Mouse (Mus musculus): ENCODE measurements around the gene Gm49398. TPM values are rescaled to one million over a fixed set of nuclear protein-coding genes. Genes with fewer than 3 reads are reported as not detected.

The Gm49398 gene
- not detected in 2 replicates for polyA plus RNA-seq (2015; fragmentation: Nextera tagmentation; extraction: Ambion mirVana)

- Histone ChIP-seq H3K4me3 (replicated peaks; ENCODE audit: low read length) (no peak within 1 kb of the TSS), H3K9ac (replicated peaks; ENCODE audit: low read depth, low read length) (no peak within 1 kb of the TSS), H3K27me3 (replicated peaks; ENCODE audit: control insufficient read depth, insufficient read depth, low read length) (no peaks in the 10 kb centered on the region), H3K27ac (ENCODE audit: low read length) (no peak within 1 kb of the TSS), H3K4me2 (ENCODE audit: low read length) (no peak within 1 kb of the TSS), H3K4me1 (replicated peaks; ENCODE audit: control insufficient read depth, insufficient read depth, low read length) (no peaks in the 10 kb centered on the region), H3K9me3 (ENCODE audit: control insufficient read depth, low read length) (peaks cover 6% of the 10 kb centered on the region; the same call in 1 of the 2 replicates), H3K36me3 (ENCODE audit: control insufficient read depth, insufficient read depth) (no peaks in the 10 kb centered on the region)
- ATAC-seq, result no peak
- 86% methylated on average over 2 of the region's 2 CpGs for WGBS
These were observed at the start of gene Gm49398 for GRCm38 (mm10) chr13:61288739-61289138. Gene Gm49398, minus strand, starts transcription at chr13:61288839.

GRCm38 (mm10) chr13:61255258-61255657 lies 33.4 kb downstream of the Gm49398 start, which contains the start of gene Cts8:
Gene Cts8, minus strand, starts transcription at chr13:61255358.
- Histone ChIP-seq H3K27ac (ENCODE audit: low read length) (no peak within 1 kb of the TSS), H3K9me3 (ENCODE audit: control insufficient read depth, low read length) (peaks cover 3% of the 10 kb centered on the region), H3K9ac (replicated peaks; ENCODE audit: low read depth, low read length) (no peak within 1 kb of the TSS), H3K36me3 (ENCODE audit: control insufficient read depth, insufficient read depth) (no peaks in the 10 kb centered on the region), H3K4me2 (ENCODE audit: low read length) (no peak within 1 kb of the TSS), H3K4me1 (replicated peaks; ENCODE audit: control insufficient read depth, insufficient read depth, low read length) (no peaks in the 10 kb centered on the region), H3K27me3 (replicated peaks; ENCODE audit: control insufficient read depth, insufficient read depth, low read length) (no peaks in the 10 kb centered on the region), H3K4me3 (replicated peaks; ENCODE audit: low read length) (no peak within 1 kb of the TSS)
- WGBS, result 89% methylated on average over 2 of the region's 2 CpGs
- ATAC-seq, result no peak

- Histone ChIP-seq H3K9ac (replicated peaks; ENCODE audit: low read depth, low read length) (no peak overlapping the region), H3K27me3 (replicated peaks; ENCODE audit: control insufficient read depth, insufficient read depth, low read length) (no peaks in the 10 kb centered on the region), H3K4me3 (replicated peaks; ENCODE audit: low read length) (no peak overlapping the region), H3K27ac (ENCODE audit: low read length) (no peak overlapping the region), H3K4me2 (ENCODE audit: low read length) (no peak overlapping the region), H3K9me3 (ENCODE audit: control insufficient read depth, low read length) (peaks cover 4% of the 10 kb centered on the region), H3K4me1 (replicated peaks; ENCODE audit: control insufficient read depth, insufficient read depth, low read length) (no peaks in the 10 kb centered on the region), H3K36me3 (ENCODE audit: control insufficient read depth, insufficient read depth) (no peaks in the 10 kb centered on the region)
- WGBS, result 58% methylated on average over 13 of the region's 13 CpGs
- no peak for ATAC-seq
These were observed 47.3 kb downstream of the Gm49398 start for GRCm38 (mm10) chr13:61241076-61241947.

GRCm38 (mm10) chr13:61203310-61203709 lies 85.3 kb downstream of the Gm49398 start, which contains the start of gene Cts6:
Gene Cts6, minus strand, starts transcription at chr13:61203410.
- no peaks in the 10 kb centered on the region for H3K4me1 ChIP-seq (replicated peaks; ENCODE audit: control insufficient read depth, insufficient read depth, low read length)
- no peak within 1 kb of the TSS for H3K4me2 ChIP-seq (ENCODE audit: low read length)
- H3K9me3 ChIP-seq (ENCODE audit: control insufficient read depth, low read length), result peaks cover 14% of the 10 kb centered on the region
- H3K9ac ChIP-seq (replicated peaks; ENCODE audit: low read depth, low read length), result no peak within 1 kb of the TSS
- no peak within 1 kb of the TSS for H3K4me3 ChIP-seq (replicated peaks; ENCODE audit: low read length)
- 93% methylated on average over 3 of the region's 3 CpGs for WGBS
- ATAC-seq, result no peak
- no peaks in the 10 kb centered on the region for H3K27me3 ChIP-seq (replicated peaks; ENCODE audit: control insufficient read depth, insufficient read depth, low read length)
- no peak within 1 kb of the TSS for H3K27ac ChIP-seq (ENCODE audit: low read length)
- no peaks in the 10 kb centered on the region for H3K36me3 ChIP-seq (ENCODE audit: control insufficient read depth, insufficient read depth)

Small RNA genes lying within 50 kb of the gene (microRNA-seq; reads per million reads assigned to microRNA genes)
- not detected for gene Gm27704

Other genes with a start within 250 kb of the Gm49398 start
- not detected in 2 replicates for gene Ctsq, start 248.2 kb downstream of the Gm49398 start, polyA plus RNA-seq (2015; fragmentation: Nextera tagmentation; extraction: Ambion mirVana)
- not detected in 2 replicates for gene Ctsr, start 124.6 kb downstream of the Gm49398 start, polyA plus RNA-seq (2015; fragmentation: Nextera tagmentation; extraction: Ambion mirVana)
- not detected in 2 replicates for gene Cts6, start 85.4 kb downstream of the Gm49398 start, polyA plus RNA-seq (2015; fragmentation: Nextera tagmentation; extraction: Ambion mirVana)
- gene Cts8, start 33.5 kb downstream of the Gm49398 start, polyA plus RNA-seq (2015; fragmentation: Nextera tagmentation; extraction: Ambion mirVana), result not detected in 2 replicates
- not detected in 2 replicates for gene Cts7, start 69.4 kb upstream of the Gm49398 start, polyA plus RNA-seq (2015; fragmentation: Nextera tagmentation; extraction: Ambion mirVana)